Mouse (Mus musculus) bone marrow macrophage, adult 2 months (primary cell): ENCODE measurements around the gene Dnase2a. TPM values are rescaled to one million over a fixed set of nuclear protein-coding genes. Genes with fewer than 3 reads are reported as not detected.

ENCODE experiments used
- H3K27ac ChIP-seq: 2 replicates; pipeline ENCODE4 v1.5.1; 2012; ENCODE audit warnings: low read depth, low read length; ENCODE audit not compliant: insufficient read depth
- H3K4me1 ChIP-seq: 2 replicates; pipeline ENCODE4 v1.6.1; 2012; ENCODE audit warnings: low read length; ENCODE audit not compliant: control insufficient read depth, insufficient read depth
- H3K4me3 ChIP-seq: 2 replicates; pipeline ENCODE4 v1.5.1; 2012; ENCODE audit warnings: mild to moderate bottlenecking, low read length, moderate library complexity; ENCODE audit not compliant: insufficient read depth
- CTCF ChIP-seq: IDR thresholded peaks from 2 replicates; pipeline ENCODE4 v1.5.1; 2012; ENCODE audit warnings: low read depth, mild to moderate bottlenecking, low read length, moderate library complexity
- POLR2A ChIP-seq: IDR thresholded peaks from 2 replicates; pipeline ENCODE4 v1.6.1; 2012; ENCODE audit warnings: mild to moderate bottlenecking, low read depth, low read length, borderline replicate concordance
- polyA plus RNA-seq: library from polyadenylated mRNA; stranded (reverse); fragments of >200 nt; gene quantifications from 2 replicates; pipeline ENCODE4 v1.2.4, GENCODE M21; 2012; ENCODE audit not compliant: missing spikeins, insufficient read depth, insufficient read length

Dnase2a gene
- polyA plus RNA-seq, 1 experiment, result 109 TPM

GRCm38 (mm10) chr8:84915269-84915668 lies 6.9 kb downstream of the Dnase2a start:
- no peak overlapping the region for H3K4me3 ChIP-seq
- TF ChIP-seq POLR2A, result no peak
- peaks cover 7% of the 10 kb centered on the region for H3K4me1 ChIP-seq
- H3K27ac ChIP-seq, result no peak overlapping the region

- no peak for TF ChIP-seq POLR2A
- no peak for TF ChIP-seq CTCF
- no peak overlapping the region for H3K4me3 ChIP-seq
These were observed 9.4 kb downstream of the Dnase2a start for GRCm38 (mm10) chr8:84917781-84918180.

GRCm38 (mm10) chr8:84918646-84919045 lies 10.3 kb downstream of the Dnase2a start:
- Histone ChIP-seq H3K4me3 (no peak overlapping the region), H3K27ac (no peak overlapping the region), H3K4me1 (peaks cover 13% of the 10 kb centered on the region)
- TF ChIP-seq CTCF (no peak), POLR2A (no peak)

More at GRCm38 (mm10) chr8:84917781-84918180, 9.4 kb downstream of the Dnase2a start:
- Histone ChIP-seq H3K27ac (no peak overlapping the region), H3K4me1 (peaks cover 14% of the 10 kb centered on the region)

- Histone ChIP-seq H3K4me1 (peaks cover 15% of the 10 kb centered on the region), H3K27ac (no peak overlapping the region), H3K4me3 (no peak overlapping the region)
- no peak for TF ChIP-seq POLR2A
These were observed 13.2 kb downstream of the Dnase2a start for GRCm38 (mm10) chr8:84921596-84921995.

DNA sequence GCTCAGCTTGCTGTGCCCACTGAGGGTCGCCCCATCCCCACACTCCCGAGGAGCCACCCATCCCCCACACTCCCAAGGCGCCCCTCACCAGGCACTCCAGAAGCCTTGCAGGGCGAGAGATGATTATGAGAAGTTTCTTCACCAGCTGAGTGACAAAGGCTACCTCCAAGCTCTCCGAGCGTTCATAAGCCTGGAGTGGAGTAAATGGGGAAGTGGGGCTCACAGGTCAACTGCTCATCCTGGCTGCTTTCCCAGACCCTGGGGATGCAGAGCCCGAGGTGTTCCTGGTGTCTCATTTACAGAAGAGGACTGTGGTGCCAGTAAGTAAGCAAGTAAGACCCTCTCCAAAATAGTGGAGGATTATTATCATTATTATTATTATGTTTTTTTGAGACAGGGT lies 17.2 kb downstream of the Dnase2a start:
- TF ChIP-seq POLR2A, result no peak
- no peak for TF ChIP-seq CTCF
- Histone ChIP-seq H3K4me3 (no peak overlapping the region), H3K27ac (no peak overlapping the region), H3K4me1 (peaks cover 15% of the 10 kb centered on the region)

DNA sequence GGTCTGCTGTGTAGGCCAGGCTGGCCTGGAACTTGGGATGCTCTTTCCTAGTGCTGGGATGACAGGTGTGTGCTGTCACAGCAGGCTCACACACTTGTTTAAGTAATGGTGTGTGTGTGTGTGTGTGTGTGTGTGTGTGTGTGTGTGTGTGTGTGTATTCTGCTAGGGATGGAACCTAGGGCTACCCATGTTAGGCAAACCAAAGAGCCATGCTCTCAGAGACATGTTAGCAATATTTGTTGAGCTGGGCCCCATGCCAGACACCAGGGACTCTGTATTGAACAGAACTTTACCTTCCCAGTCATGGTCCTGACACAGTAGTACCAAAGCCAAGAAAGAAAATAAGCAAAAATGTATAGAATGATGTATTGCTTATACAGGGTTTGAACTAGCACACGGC lies 19.2 kb downstream of the Dnase2a start:
- Histone ChIP-seq H3K4me3 (no peak overlapping the region), H3K4me1 (peaks cover 7% of the 10 kb centered on the region), H3K27ac (no peak overlapping the region)
- TF ChIP-seq POLR2A (no peak), CTCF (no peak)

DNA sequence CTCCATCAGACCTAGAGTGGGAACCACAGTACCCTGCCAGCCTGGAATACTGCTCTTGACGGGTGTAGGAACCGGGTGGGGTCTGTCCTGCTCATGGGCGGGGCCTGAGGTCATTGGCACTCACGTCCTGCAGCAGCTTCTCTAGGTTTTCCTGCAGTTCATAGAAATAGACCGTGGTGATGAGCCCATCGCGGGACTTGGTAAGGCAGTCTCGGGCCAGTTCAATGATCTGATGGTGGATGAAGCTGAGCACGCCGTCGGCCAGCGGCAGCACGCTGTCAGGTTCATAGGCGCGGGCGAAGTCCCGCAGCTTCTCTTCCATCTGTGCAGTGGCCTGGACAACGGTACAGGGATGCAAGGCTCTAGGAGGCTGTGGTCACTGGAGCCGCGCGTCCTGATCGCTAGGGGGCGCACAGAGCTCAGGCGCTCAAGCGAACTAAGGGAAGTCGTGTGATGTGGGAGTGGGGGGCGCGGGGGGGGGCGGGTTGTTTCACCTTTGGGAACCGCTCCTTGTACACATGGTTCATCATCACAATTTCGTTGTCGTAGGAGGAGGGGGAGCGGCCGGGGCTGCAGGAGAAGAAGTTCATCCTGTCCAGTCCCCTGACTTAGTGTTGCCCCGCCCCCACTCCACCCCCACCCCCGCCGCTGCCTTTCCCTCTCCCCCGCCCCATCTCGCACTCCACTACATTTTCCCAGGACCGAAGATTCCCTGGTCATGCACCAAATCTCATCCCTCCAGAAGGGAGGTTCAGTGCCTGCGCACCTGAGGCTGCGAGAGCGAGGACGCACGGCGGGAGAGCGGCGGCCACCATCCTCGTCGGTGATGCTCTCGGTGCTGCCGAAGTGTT lies 20.3 kb downstream of the Dnase2a start:
- Histone ChIP-seq H3K4me1 (peaks cover 7% of the 10 kb centered on the region), H3K27ac (no peak overlapping the region), H3K4me3 (no peak overlapping the region)
- TF ChIP-seq POLR2A, result no peak
- TF ChIP-seq CTCF, result peak; percentile 61; the same call in 1 of the 2 replicates

DNA sequence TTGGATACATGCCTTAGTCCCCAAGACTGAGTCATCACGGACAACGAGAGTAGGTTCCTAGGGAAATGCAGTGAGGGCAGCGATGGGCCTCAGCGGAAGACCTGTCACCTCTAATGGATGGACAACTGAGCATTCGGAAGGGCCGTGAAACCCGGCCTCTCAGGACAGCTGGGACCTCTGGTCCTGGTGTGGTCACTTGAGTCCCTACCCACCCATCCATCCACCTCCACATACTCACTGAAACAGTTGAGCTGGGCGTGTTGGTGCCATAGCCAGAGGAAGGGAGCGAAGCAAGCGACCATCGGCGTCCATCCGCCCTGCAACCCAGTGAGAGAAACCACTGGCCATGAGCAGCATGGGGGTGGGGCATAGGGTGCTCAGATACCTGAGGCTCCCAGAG lies 22.2 kb downstream of the Dnase2a start:
- 0 out of 2 replicates have a peak, but pooled peaks cover under 1% of the 10 kb centered on the region for H3K4me1 ChIP-seq
- TF ChIP-seq POLR2A (no peak), CTCF (no peak)
- no peak overlapping the region for H3K27ac ChIP-seq
- no peak overlapping the region for H3K4me3 ChIP-seq

DNA sequence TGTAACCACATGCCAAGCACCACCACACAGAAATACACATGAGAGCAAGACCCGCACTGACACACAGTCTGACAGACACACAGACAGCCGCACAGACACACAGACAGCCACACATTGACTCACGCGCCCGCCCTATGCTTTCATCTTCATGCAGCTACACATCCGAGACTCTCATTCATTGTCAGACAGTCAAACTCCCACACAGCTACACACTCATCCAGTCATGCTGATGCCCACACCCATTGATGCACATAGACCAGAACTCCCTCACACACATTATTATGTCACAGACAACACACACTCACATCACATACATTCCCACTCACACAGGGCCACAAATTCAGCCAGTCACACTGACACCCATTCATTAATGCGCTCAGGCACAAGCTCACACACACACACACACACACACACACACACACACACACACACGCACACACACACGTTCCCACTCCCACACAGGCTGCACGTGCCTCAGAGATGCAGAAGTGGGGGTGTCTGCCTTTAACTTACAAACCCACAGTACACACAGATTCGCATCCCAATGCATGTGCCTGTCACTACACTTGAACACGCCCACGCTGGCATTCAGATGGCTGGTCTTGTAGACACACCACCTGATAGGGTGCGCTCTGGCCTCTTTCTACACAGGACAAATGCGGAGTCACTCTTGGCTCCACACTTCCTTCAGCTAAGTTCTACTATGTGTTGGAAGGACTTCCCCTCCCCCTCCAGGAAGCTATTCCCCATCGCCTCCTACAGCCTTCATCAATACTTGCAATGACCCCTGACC lies 25.6 kb downstream of the Dnase2a start:
- Histone ChIP-seq H3K4me1 (no peaks in the 10 kb centered on the region), H3K27ac (no peak overlapping the region), H3K4me3 (no peak overlapping the region)
- TF ChIP-seq POLR2A (no peak), CTCF (no peak)

DNA sequence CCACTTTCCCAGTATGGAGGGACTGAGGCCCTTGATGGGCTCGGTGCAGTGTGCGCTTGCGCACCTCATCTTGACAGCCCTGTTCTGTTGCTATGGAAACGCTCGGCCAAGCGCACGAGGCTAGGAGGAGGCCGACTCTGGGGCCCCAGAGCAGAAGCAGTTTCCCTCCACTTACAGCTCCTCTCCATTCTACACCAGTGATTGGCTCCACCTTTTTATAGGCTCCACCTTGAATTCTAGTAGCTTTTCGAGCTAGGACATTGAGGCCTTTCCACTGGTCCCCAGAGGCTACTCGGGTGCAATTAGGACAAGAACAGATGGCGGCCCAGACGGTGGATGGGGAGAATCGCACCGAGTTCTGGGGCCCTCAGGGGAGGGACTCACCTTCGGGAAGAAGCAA lies 26.5 kb downstream of the Dnase2a start:
- TF ChIP-seq CTCF, result no peak
- no peak for TF ChIP-seq POLR2A
- Histone ChIP-seq H3K27ac (no peak overlapping the region), H3K4me3 (no peak overlapping the region), H3K4me1 (no peaks in the 10 kb centered on the region)
